9 mouse cellular contexts compared by ENCODE assay signal in genomic region chr1:93014460-93014859, GRCm38 (mm10). TPM values are rescaled to one million over a fixed set of nuclear protein-coding genes. Genes with fewer than 3 reads are reported as not detected.
DNase-seq lines count a peak whose midpoint lies in the region; ATAC-seq lines count a peak whose summit lies in the region.
"Had no signal": no experiment of that assay in that cellular context is flagged by ENCODE, and none has a peak within 500 bp of the region (broad histone marks: within the 10 kb centered on the region; RNA-seq: fewer than 3 reads in every experiment).

No protein-coding gene starts in this region.

- no peaks in the 10 kb centered on the region for H3K27me3 ChIP-seq in forebrain, embryonic 13.5 days

- intact Hi-C loops in heart, postnatal 36 days (cut with DNase I): loop anchor here (2.0 kb wide), 1 partner anchor 66 kb away; no protein-coding TSS in a partner anchor

- no peaks in the 10 kb centered on the region for H3K4me1 ChIP-seq in forebrain, embryonic 13.5 days

- H3K9me3 ChIP-seq in forebrain, embryonic 13.5 days (replicated peaks): no peaks in the 10 kb centered on the region

- no peak overlapping the region for H3K4me3 ChIP-seq in forebrain, embryonic 13.5 days

- 0 out of 2 replicates have a peak, but pooled peaks have one; percentile 32 for ATAC-seq in forebrain, embryonic 13.5 days

- no peak overlapping the region for H3K9ac ChIP-seq in forebrain, embryonic 13.5 days

- no peak overlapping the region for H3K27ac ChIP-seq in forebrain, embryonic 13.5 days
- H3K27ac ChIP-seq: macrophage had no signal

- H3K36me3 ChIP-seq in forebrain, embryonic 13.5 days (ENCODE audit: poor library complexity, severe bottlenecking): peaks cover 32% of the 10 kb centered on the region

- DNase-seq in MN1 (ENCODE audit: low spot score): peak; percentile 71
- DNase-seq in c-Kit-positive CD71-positive TER-119-negative erythroid progenitor cells, embryonic 14.5 days (ENCODE audit: low read depth): peak; percentile 34
- DNase-seq in heart, postnatal 36 days: peak; percentile 72 to 85
- DNase-seq in layer of hippocampus, postnatal 36 days: peak; percentile 61 to 71
- DNase-seq in mesoderm, embryonic 11.5 days (ENCODE audit: low read depth, low spot score): peak; percentile 72
- DNase-seq in right cerebral cortex, postnatal 25 days: peak; percentile 71
- DNase-seq in urinary bladder, postnatal 36 days (ENCODE audit: low spot score in 2 of 2): peak; percentile 54 to 62

- H3K4me2 ChIP-seq in forebrain, embryonic 13.5 days: no peak overlapping the region

RNA-seq across cellular contexts. Expression of gene Aqp12, which starts 8.3 kb away (rescaled TPM):
- not detected in 2 replicates for polyA plus RNA-seq in forebrain, embryonic 13.5 days (2015; fragmentation: Nextera tagmentation; extraction: Ambion mirVana)
- not detected for total RNA-seq in heart, postnatal 36 days (2021)
- not detected for total RNA-seq in layer of hippocampus, postnatal 36 days (2021)
- polyA plus RNA-seq: macrophage had no signal
